Mouse (Mus musculus) heart, embryonic 15.5 days (tissue): ENCODE data around the gene Magix. TPM values are rescaled to one million over a fixed set of nuclear protein-coding genes. Genes with fewer than 3 reads are reported as not detected.
"Not testable (repeated sequence)": the region's sequence is repeated elsewhere in the genome, so short reads cannot be mapped to it uniquely, and the experiment has no call there.

Experiments
- ATAC-seq: fragments of 200-750 bp; cut with Nextera tagmentation; replicated peaks from 2 replicates; pipeline ENCODE4 v1.8.0; 2017; ENCODE audit warnings: low read depth, moderate TSS enrichment; ENCODE audit not compliant: insufficient number of reproducible peaks, insufficient read depth, low FRiP score
- H3K27ac ChIP-seq: fragments of 300-500 bp; sonication (generic); 2 replicates; pipeline ENCODE4 v1.5.1; 2015; ENCODE audit warnings: mild to moderate bottlenecking, inconsistent platforms
- H3K27me3 ChIP-seq: fragments of 300-500 bp; sonication (generic); 2 replicates; pipeline ENCODE4 v1.6.1; 2015; ENCODE audit warnings: inconsistent platforms
- H3K36me3 ChIP-seq: fragments of 300-500 bp; sonication (generic); 2 replicates; pipeline ENCODE4 v1.6.1; 2015; ENCODE audit warnings: mild to moderate bottlenecking, inconsistent platforms
- H3K4me1 ChIP-seq: fragments of 300-500 bp; sonication (generic); replicated peaks from 2 replicates; pipeline ENCODE4 v1.6.1; 2015; ENCODE audit warnings: inconsistent platforms
- H3K4me2 ChIP-seq: fragments of 300-500 bp; sonication (generic); 2 replicates; pipeline ENCODE4 v1.6.1; 2015; ENCODE audit warnings: inconsistent platforms, mild to moderate bottlenecking, moderate library complexity
- H3K4me3 ChIP-seq: fragments of 300-500 bp; sonication (generic); 2 replicates; pipeline ENCODE4 v1.5.1; 2015; ENCODE audit warnings: mild to moderate bottlenecking, inconsistent platforms
- H3K9ac ChIP-seq: fragments of 300-500 bp; sonication (generic); 2 replicates; pipeline ENCODE4 v1.6.1; 2015; ENCODE audit warnings: mild to moderate bottlenecking, inconsistent platforms
- H3K9me3 ChIP-seq: fragments of 300-500 bp; sonication (generic); replicated peaks from 2 replicates; pipeline ENCODE4 v1.6.1; 2016; ENCODE audit warnings: inconsistent platforms
- WGBS: fragments of 180-500 bp; shearing (Covaris S2); methylation state at CpG from one replicate; pipeline ENCODE4 v1.1.7; 2015; ENCODE audit warnings: mixed read lengths; 5-methylcytosine and 5-hydroxymethylcytosine counted together
- polyA plus RNA-seq: library from polyadenylated mRNA; unstranded; fragments of >200 nt; fragmentation: Nextera tagmentation; extraction: Ambion mirVana; gene quantifications from 2 replicates; pipeline ENCODE4 v1.2.1, GENCODE M21; 2015

Gene Magix
- polyA plus RNA-seq, 1 experiment from 2014 or later, result 0.69 TPM

DNA sequence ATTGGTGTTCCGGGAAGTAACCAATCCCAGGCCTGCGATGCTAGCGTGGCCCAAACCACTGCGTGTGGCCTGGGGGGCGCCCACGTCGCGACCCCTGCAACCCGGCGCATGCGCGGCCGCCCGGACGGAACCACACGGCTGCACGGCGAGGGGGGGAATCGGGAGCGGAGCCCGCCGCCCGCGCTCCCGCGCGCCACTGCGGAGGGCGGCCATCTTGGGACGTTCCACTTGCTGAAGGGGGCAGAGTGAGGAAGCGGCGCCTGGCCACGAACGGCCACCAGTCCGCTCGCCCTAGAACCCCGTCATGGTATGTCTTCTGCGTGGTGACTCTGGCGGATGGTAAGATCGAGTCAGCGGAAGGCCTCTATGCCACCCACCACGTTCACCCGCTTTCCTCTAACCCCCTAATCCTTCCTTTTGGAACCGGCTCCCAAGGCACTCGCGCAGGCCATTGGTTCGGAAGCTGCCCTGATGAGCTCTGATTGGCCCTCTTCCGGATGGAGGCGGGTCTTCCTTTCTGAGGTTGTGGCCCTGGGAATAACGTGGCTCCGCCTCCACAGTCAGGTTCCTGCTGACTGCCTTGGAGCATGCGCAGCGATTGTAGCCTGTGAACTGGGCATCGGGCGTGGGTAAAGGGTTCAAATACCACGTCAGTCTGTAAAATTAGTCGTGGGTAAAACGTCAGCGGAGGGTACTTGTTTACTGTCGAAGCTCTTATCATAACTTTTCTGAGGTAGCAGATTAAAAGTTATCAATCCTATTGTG is 33.3 kb upstream of the Magix start, which contains the start of gene Wdr45:
Gene Wdr45 (plus strand): TSS at position 199 of the 765 bp plus-strand sequence.
- ATAC-seq, result peak; percentile 97
- not testable (repeated sequence) for H3K9me3 ChIP-seq, H3K4me1 ChIP-seq, H3K27me3 ChIP-seq, H3K36me3 ChIP-seq
- Histone ChIP-seq H3K4me3 (peak within 1 kb of the TSS; percentile 45), H3K4me2 (peak within 1 kb of the TSS; percentile 55), H3K27ac (peak within 1 kb of the TSS; percentile 24; the same call in 1 of the 2 replicates), H3K9ac (peak within 1 kb of the TSS; percentile 38; the same call in 1 of the 2 replicates)
- 10% methylated on average over 38 of the region's 60 CpGs for WGBS

DNA sequence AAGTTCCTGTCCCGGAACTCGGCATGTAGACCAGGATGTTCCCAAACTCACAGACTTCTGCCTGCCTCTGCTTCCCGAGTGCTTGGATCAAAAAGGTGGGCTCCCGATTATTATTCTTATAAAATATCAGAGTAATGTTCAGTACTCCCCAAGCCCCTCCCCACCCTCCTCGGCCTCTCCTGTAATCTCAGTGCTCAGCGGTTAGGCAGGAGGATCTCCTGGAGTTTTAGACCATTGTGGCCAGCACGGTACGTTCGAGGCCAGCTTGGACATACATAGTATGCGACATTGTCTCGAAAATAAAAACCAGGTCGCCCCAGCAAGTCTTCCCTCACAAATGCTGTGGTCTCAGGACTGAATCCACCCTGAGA is 32.7 kb upstream of the Magix start:
- not testable (repeated sequence) for H3K27me3 ChIP-seq, H3K9me3 ChIP-seq, H3K4me1 ChIP-seq, ATAC-seq, H3K36me3 ChIP-seq
- Histone ChIP-seq H3K9ac (peak overlapping the region; percentile 38; the same call in 1 of the 2 replicates), H3K4me2 (peak overlapping the region; percentile 55), H3K4me3 (peak overlapping the region; percentile 45), H3K27ac (peak overlapping the region; percentile 24; the same call in 1 of the 2 replicates)
- WGBS, result 22% methylated on average over 6 of the region's 12 CpGs

DNA sequence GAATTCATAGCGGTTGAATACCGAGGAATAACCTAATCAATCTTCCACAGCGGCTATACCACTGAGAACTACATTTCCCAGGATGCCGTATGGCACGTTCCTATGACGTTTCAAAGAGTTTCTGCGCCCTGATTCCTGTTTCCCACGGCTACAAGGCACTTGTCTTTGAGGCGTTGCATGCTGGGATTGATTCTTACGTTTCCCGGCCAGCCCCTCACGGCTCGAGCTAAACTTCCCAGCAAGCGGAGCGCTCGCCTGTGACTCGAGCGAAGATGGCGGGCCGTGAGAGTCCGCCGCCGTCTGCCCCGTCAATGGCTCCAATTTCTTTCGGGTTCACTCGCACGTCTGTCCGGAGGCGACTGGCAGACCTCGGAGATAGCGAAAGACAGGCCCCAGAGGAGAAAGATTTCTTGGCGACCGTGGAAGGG is 15.9 kb upstream of the Magix start, which contains the start of gene Gpkow:
Gene Gpkow (plus strand): TSS at position 178 of the 428 bp plus-strand sequence.
- WGBS, result 9% methylated on average over 33 of the region's 33 CpGs
- H3K9ac ChIP-seq, result peak within 1 kb of the TSS; percentile 72
- H3K9me3 ChIP-seq, result no peaks in the 10 kb centered on the region
- H3K4me3 ChIP-seq, result peak within 1 kb of the TSS; percentile 64
- no peaks in the 10 kb centered on the region; the same call in 1 of the 2 replicates for H3K4me1 ChIP-seq
- peak; percentile 89 for ATAC-seq
- no peaks in the 10 kb centered on the region for H3K27me3 ChIP-seq
- no peaks in the 10 kb centered on the region for H3K36me3 ChIP-seq
- H3K4me2 ChIP-seq, result peak within 1 kb of the TSS; percentile 62
- peak within 1 kb of the TSS; percentile 60; the same call in 1 of the 2 replicates for H3K27ac ChIP-seq

DNA sequence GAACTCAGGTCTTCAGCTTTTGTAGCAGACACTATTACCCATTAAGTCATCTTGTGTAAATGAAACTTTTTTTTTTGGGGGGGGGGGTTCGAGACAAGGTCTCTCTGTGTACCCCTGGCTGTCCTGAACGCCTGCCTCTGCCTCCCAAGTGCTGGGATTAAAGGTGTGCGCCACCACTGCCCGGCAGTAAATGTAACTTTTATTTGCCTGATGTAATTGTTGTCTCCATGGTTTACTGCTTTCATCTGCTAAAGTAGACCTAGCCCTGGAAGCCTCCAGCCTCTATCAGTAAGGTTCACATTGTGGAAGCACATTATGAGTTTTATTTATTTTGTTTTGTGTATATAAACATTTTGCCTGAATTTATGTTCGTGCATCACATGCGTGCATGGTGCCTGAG is 15.5 kb upstream of the Magix start:
- Histone ChIP-seq H3K9ac (no peak overlapping the region), H3K36me3 (no peaks in the 10 kb centered on the region), H3K9me3 (no peaks in the 10 kb centered on the region), H3K4me2 (peak overlapping the region; percentile 45), H3K27ac (no peak overlapping the region), H3K4me3 (peak overlapping the region; percentile 15; the same call in 1 of the 2 replicates), H3K4me1 (no peaks in the 10 kb centered on the region; the same call in 1 of the 2 replicates), H3K27me3 (no peaks in the 10 kb centered on the region)
- WGBS, result 37% methylated on average over 6 of the region's 6 CpGs
- ATAC-seq, result peak; percentile 16; the same call in 1 of the 2 replicates

DNA sequence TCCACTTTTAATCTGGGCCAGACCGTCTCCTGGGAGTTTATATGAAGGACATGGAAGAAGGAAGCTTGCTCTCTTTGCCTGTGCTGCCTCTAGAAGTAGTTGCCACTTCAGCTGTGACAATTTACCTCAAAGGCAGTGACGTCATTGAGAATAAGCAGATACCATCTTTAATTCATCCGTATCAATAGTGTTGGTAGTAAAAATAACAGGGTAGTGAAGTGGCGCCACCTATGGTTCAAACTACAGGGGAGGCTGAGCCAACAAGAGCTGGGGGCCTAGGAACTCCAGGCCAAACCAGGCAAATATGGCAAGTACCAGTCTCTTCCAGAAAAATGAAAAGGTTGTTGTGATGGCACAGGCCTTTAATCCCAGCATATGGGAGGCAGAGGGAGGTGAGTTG is 11.8 kb upstream of the Magix start:
- Histone ChIP-seq H3K4me1 (no peaks in the 10 kb centered on the region; the same call in 1 of the 2 replicates), H3K9ac (no peak overlapping the region), H3K36me3 (no peaks in the 10 kb centered on the region), H3K4me2 (no peak overlapping the region), H3K9me3 (no peaks in the 10 kb centered on the region), H3K4me3 (no peak overlapping the region), H3K27me3 (no peaks in the 10 kb centered on the region), H3K27ac (no peak overlapping the region)
- ATAC-seq, result no peak
- 39% methylated on average over 4 of the region's 4 CpGs for WGBS

DNA sequence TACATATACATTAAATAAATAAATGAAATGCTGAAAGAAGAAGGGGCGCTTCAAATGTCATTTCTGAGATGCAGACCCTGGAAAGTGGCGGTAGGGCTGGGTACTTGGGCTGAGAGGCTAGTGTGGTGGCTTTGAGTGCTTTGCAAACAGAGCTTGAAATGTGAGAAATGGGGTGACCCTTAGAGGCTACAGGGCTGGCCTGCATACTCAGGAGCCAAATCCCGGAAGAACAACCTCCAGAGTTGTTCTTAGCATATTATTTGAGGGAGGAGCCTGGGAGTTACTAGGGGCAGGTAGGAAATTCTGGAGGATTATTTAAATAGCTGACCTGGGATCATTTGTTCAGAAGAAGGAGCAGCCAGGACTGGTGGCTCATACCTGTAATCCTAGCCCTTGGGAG is 9.4 kb upstream of the Magix start:
- 58% methylated on average over 3 of the region's 3 CpGs for WGBS
- no peak overlapping the region for H3K4me3 ChIP-seq
- H3K4me2 ChIP-seq, result no peak overlapping the region
- no peak for ATAC-seq
- no peak overlapping the region for H3K9ac ChIP-seq
- H3K9me3 ChIP-seq, result no peaks in the 10 kb centered on the region
- H3K27me3 ChIP-seq, result no peaks in the 10 kb centered on the region
- no peaks in the 10 kb centered on the region for H3K36me3 ChIP-seq
- H3K27ac ChIP-seq, result no peak overlapping the region
- no peaks in the 10 kb centered on the region for H3K4me1 ChIP-seq

DNA sequence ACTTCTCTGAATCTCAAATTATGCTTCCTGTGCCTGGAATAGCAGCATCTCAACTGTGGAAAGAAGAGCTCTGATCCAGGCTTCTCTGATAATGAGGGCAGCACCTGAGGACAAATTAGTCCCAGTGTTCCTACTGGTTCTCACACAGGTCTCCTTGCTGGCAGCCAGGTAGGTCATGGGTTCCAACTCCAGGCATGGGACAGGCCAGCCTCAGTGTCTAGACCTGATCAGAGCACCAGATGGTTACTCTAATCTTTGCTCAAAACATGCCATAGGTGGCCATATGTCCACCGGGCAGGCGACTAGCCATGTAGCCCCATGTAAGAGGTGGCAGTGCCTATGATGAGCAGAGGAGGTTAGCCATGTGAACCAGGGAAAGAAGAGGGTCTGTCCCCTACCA is 7.3 kb upstream of the Magix start:
- no peak overlapping the region for H3K4me3 ChIP-seq
- ATAC-seq, result no peak
- H3K27me3 ChIP-seq, result no peaks in the 10 kb centered on the region
- H3K9ac ChIP-seq, result no peak overlapping the region
- WGBS, result 88% methylated on average over 2 of the region's 2 CpGs
- H3K9me3 ChIP-seq, result no peaks in the 10 kb centered on the region
- no peak overlapping the region for H3K27ac ChIP-seq
- no peak overlapping the region for H3K4me2 ChIP-seq
- no peaks in the 10 kb centered on the region for H3K4me1 ChIP-seq
- no peaks in the 10 kb centered on the region for H3K36me3 ChIP-seq

DNA sequence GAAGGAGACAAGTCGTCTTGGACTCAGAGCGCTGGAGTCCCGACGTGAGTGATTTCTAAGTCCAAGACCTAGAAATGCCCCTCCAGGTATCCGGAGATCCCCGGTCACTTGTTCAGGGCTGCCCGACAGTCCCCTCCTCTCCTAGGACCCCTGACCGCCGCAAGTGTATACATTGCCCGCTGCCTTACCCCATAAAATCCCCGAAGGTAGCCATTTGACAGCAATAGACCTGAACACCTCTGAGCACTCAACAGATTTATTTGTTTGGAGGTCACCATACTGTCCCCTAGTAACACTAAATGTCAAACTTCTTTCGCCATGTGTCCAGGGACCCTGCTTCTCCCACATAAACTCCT is 1.0 kb downstream of the Magix start:
- H3K4me1 ChIP-seq, result no peaks in the 10 kb centered on the region
- H3K27ac ChIP-seq, result no peak overlapping the region
- H3K4me3 ChIP-seq, result peak overlapping the region; percentile 37
- H3K27me3 ChIP-seq, result no peaks in the 10 kb centered on the region
- no peaks in the 10 kb centered on the region for H3K36me3 ChIP-seq
- H3K9me3 ChIP-seq, result no peaks in the 10 kb centered on the region
- peak overlapping the region; percentile 33 for H3K9ac ChIP-seq
- no peak for ATAC-seq
- peak overlapping the region; percentile 63 for H3K4me2 ChIP-seq
- 22% methylated on average over 12 of the region's 12 CpGs for WGBS

DNA sequence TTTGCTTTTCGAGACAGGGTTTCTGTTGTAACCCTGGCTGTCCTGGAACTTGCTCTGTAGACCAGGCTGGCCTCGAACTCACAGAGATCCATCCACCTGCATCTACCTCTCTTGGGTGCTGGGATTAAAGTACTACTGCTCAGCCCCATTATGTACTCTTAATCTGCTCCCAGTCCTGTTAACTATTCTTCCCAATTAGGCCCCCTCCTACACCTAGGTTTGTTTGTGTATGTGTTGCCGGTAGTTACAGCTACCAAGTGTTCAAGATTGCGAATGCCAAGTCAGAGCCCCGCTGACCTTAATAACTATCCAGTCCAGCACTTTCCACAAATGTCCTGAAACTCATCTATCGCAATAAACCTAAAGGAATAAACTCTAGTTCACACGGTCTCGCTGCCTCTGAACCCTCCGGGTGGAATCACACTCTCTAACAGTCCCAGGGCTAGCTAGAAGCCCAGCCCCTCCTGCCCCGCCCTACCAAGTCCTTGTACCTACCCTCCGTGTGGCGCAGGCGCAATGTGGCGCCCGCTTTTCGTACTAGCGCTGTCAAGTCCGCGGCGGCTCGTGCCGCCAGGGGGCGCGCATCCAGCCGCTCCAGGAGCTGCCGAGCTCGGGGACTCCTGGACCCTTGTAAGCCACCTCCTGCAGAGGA is 1.5 kb downstream of the Magix start:
- Histone ChIP-seq H3K4me3 (peak overlapping the region; percentile 37), H3K4me2 (peak overlapping the region; percentile 63), H3K27ac (peak overlapping the region; percentile 66), H3K9ac (peak overlapping the region; percentile 33), H3K27me3 (no peaks in the 10 kb centered on the region), H3K36me3 (no peaks in the 10 kb centered on the region), H3K4me1 (peaks cover 5% of the 10 kb centered on the region; the same call in 1 of the 2 replicates), H3K9me3 (no peaks in the 10 kb centered on the region)
- 15% methylated on average over 26 of the region's 27 CpGs for WGBS
- peak; percentile 91 for ATAC-seq

DNA sequence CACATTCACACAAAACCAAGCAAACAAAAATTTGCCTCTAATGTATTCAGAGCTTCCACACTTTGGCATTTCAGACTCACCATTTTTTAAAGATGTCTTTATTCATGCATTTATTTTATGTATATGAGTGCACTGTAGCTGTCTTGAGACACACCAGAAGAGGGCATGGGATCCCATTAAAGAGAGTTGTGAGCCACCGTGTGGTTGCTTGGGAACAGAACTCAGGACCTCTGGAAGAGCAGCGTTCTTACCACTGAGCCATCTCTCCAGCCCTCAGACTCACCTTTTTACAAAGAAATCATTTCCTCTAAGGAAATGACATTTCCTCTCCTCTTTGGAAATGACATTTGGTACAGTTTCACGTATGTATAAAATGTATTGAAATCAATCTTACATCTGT is 2.1 kb downstream of the Magix start:
- Histone ChIP-seq H3K27ac (no peak overlapping the region), H3K4me3 (no peak overlapping the region), H3K9ac (no peak overlapping the region), H3K27me3 (no peaks in the 10 kb centered on the region), H3K4me2 (no peak overlapping the region), H3K4me1 (peaks cover 10% of the 10 kb centered on the region), H3K9me3 (no peaks in the 10 kb centered on the region), H3K36me3 (no peaks in the 10 kb centered on the region)
- no peak for ATAC-seq
- 39% methylated on average over 3 of the region's 3 CpGs for WGBS

DNA sequence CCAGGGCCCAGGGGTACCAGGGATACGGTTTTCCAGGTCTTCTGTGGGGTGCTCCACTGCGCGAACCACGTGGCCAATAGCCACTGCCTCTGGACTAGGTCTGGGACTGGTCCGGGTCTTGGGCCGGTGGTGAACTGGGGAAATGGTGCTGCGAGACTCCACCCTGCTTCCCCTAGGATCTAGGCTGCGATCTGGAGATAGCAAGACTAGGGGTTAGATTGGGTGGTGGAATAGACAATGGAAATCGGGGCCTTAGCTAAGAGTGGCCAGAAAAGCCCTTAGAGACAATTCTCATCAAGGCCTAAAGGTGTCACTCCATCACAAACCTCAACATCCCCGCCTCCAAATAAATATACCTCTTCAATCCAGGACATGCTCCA is 6.1 kb downstream of the Magix start:
- H3K9ac ChIP-seq, result peak overlapping the region; percentile 44
- WGBS, result 23% methylated on average over 10 of the region's 10 CpGs
- H3K27ac ChIP-seq, result peak overlapping the region; percentile 42; the same call in 1 of the 2 replicates
- no peaks in the 10 kb centered on the region for H3K9me3 ChIP-seq
- H3K27me3 ChIP-seq, result no peaks in the 10 kb centered on the region
- H3K36me3 ChIP-seq, result no peaks in the 10 kb centered on the region
- no peak for ATAC-seq
- peaks cover 23% of the 10 kb centered on the region for H3K4me1 ChIP-seq
- H3K4me3 ChIP-seq, result peak overlapping the region; percentile 42
- H3K4me2 ChIP-seq, result peak overlapping the region; percentile 72
